Mouse (Mus musculus): Measurements from ENCODE around the gene Eno2.

Gene Eno2

DNA sequence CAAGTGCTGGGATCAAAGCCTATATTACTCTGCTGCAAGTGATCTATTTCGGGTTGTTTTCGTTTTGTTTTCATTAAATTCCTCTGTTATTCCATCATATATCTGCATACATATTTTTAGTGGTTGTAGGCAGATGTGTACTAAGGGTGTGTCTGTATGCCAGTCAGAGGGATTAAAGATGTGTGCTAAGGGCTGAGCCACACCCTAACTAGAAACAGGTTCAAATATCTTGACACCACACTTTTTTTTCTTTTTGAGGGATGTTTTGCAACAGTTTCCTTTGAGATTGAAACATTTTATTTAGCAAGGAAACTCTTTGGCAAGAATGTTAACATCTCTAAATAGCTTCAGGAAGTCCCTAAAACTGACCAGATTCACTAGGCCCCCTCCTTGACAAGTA lies 26.7 kb upstream of the Eno2 start:
- TF ChIP-seq NANOG (IDR thresholded peaks at IDR 0.05; ENCODE audit: borderline replicate concordance, low read length) (no peak), POU5F1 (IDR thresholded peaks at IDR 0.05; ENCODE audit: borderline replicate concordance, low read length) (no peak), CTCF (conservative IDR thresholded peaks at IDR 0.05; ENCODE audit: low read length) (no peak)
- peaks cover 17% of the 10 kb centered on the region for H3K4me1 ChIP-seq (replicated peaks; ENCODE audit: low read depth, low read length)
- H3K9me3 ChIP-seq (ENCODE audit: low read length) = peaks cover 3% of the 10 kb centered on the region; the same call in 1 of the 2 replicates
- peaks cover 11% of the 10 kb centered on the region for H3K36me3 ChIP-seq (ENCODE audit: insufficient read depth, low read length)
- no peaks in the 10 kb centered on the region for H3K27me3 ChIP-seq (ENCODE audit: insufficient read depth, low read length)
- no peak overlapping the region for H3K4me3 ChIP-seq (replicated peaks; ENCODE audit: low read length)

DNA sequence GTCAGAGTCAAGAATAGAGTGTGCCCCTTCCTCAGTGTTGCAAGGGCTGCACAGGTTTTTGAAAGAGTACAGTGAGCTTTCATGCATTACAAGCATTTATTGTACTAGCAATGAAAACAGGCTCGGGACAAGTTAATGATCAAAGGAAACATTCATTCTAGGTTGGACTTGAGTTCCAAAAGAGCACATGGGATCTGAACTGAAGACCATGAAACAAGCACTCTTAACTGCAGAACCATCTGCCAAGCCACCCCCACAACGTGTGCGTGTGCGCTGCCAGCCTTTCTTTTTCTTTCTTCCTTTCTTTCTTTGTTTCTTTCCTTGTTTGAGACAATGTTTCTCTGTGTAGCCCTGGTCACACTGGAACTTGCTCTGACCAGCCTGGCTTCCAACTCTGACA lies 26.3 kb upstream of the Eno2 start:
- peaks cover 3% of the 10 kb centered on the region; the same call in 1 of the 2 replicates for H3K9me3 ChIP-seq (ENCODE audit: low read length)
- H3K4me3 ChIP-seq (replicated peaks; ENCODE audit: low read length) = no peak overlapping the region
- TF ChIP-seq CTCF (conservative IDR thresholded peaks at IDR 0.05; ENCODE audit: low read length) (no peak), NANOG (IDR thresholded peaks at IDR 0.05; ENCODE audit: borderline replicate concordance, low read length) (no peak), POU5F1 (IDR thresholded peaks at IDR 0.05; ENCODE audit: borderline replicate concordance, low read length) (no peak)
- H3K36me3 ChIP-seq (ENCODE audit: insufficient read depth, low read length) = peaks cover 11% of the 10 kb centered on the region
- H3K27me3 ChIP-seq (ENCODE audit: insufficient read depth, low read length) = no peaks in the 10 kb centered on the region
- peaks cover 17% of the 10 kb centered on the region for H3K4me1 ChIP-seq (replicated peaks; ENCODE audit: low read depth, low read length)

DNA sequence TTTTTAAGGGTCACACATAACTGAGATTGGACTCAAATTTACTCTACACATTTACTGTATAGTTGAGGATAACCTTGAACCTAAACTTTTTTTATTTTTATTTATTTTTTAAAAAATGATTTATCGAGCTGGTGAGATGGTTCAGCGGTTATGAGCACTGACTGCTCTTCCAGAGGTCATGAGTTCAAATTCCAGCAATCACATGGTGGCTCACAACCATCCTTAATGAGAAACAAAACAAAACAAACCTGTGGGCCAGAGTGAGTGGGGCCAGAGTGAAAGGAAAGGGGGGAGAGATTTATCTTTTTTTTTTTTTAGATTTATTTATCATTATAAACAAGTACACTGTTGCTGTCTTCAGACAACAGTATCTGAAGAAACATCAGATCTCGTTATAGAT lies 22.4 kb upstream of the Eno2 start:
- Histone ChIP-seq H3K9me3 (ENCODE audit: low read length) (peaks cover 3% of the 10 kb centered on the region; the same call in 1 of the 2 replicates), H3K4me3 (replicated peaks; ENCODE audit: low read length) (no peak overlapping the region), H3K36me3 (ENCODE audit: insufficient read depth, low read length) (peaks cover 11% of the 10 kb centered on the region), H3K4me1 (replicated peaks; ENCODE audit: low read depth, low read length) (peaks cover 47% of the 10 kb centered on the region), H3K27me3 (ENCODE audit: insufficient read depth, low read length) (no peaks in the 10 kb centered on the region)
- TF ChIP-seq NANOG (IDR thresholded peaks at IDR 0.05; ENCODE audit: borderline replicate concordance, low read length) = no peak
- no peak for TF ChIP-seq POU5F1 (IDR thresholded peaks at IDR 0.05; ENCODE audit: borderline replicate concordance, low read length)
- no peak for TF ChIP-seq CTCF (conservative IDR thresholded peaks at IDR 0.05; ENCODE audit: low read length)

DNA sequence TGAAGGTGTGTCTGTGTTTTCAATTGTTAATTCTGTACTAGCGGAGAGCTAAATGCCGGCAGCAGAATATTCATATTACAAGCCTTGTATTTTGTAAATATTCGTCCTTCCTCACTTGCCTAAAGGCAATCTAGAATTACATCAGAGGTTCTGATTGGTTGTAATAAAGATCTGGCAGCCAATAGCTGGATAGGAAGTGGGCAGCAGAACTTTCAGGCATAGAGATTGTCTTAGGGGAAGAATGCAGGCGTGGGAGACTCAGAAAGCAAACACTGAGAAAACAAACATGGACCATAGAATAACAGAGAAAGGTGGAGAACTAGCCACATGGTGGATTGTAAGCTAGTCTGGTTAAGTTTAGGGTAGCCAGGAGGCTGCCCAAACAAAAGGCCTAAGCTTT lies 20.6 kb upstream of the Eno2 start:
- H3K27me3 ChIP-seq (ENCODE audit: insufficient read depth, low read length) = no peaks in the 10 kb centered on the region
- no peak for TF ChIP-seq POU5F1 (IDR thresholded peaks at IDR 0.05; ENCODE audit: borderline replicate concordance, low read length)
- no peak for TF ChIP-seq NANOG (IDR thresholded peaks at IDR 0.05; ENCODE audit: borderline replicate concordance, low read length)
- TF ChIP-seq CTCF (conservative IDR thresholded peaks at IDR 0.05; ENCODE audit: low read length) = no peak
- no peak overlapping the region for H3K4me3 ChIP-seq (replicated peaks; ENCODE audit: low read length)
- no peaks in the 10 kb centered on the region; the same call in 1 of the 2 replicates for H3K9me3 ChIP-seq (ENCODE audit: low read length)
- H3K36me3 ChIP-seq (ENCODE audit: insufficient read depth, low read length) = no peaks in the 10 kb centered on the region; the same call in 1 of the 2 replicates
- peaks cover 37% of the 10 kb centered on the region for H3K4me1 ChIP-seq (replicated peaks; ENCODE audit: low read depth, low read length)

DNA sequence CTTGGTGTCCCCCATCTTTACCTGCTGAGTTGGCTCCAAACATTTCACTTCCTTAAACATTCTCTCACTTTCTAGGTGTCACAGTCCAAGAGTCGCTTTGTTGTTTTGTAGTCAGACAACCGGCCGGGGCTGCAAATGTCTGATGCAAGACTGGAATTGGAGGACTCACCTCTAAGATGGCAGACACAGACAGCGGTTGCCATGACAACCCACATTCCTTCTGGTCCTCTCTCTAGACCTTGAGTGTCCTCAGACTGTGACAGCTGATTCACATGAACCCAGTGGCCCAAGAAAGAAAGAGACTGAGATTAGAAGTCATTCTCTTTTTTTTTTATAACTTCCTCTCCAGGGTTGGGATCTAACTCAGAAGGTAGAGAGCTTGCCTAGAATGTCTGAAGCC lies 20.0 kb upstream of the Eno2 start:
- no peaks in the 10 kb centered on the region for H3K36me3 ChIP-seq (ENCODE audit: insufficient read depth, low read length)
- no peaks in the 10 kb centered on the region for H3K27me3 ChIP-seq (ENCODE audit: insufficient read depth, low read length)
- no peak for TF ChIP-seq CTCF (conservative IDR thresholded peaks at IDR 0.05; ENCODE audit: low read length)
- H3K4me1 ChIP-seq (replicated peaks; ENCODE audit: low read depth, low read length) = peaks cover 34% of the 10 kb centered on the region
- no peaks in the 10 kb centered on the region for H3K9me3 ChIP-seq (ENCODE audit: low read length)
- no peak overlapping the region for H3K4me3 ChIP-seq (replicated peaks; ENCODE audit: low read length)

DNA sequence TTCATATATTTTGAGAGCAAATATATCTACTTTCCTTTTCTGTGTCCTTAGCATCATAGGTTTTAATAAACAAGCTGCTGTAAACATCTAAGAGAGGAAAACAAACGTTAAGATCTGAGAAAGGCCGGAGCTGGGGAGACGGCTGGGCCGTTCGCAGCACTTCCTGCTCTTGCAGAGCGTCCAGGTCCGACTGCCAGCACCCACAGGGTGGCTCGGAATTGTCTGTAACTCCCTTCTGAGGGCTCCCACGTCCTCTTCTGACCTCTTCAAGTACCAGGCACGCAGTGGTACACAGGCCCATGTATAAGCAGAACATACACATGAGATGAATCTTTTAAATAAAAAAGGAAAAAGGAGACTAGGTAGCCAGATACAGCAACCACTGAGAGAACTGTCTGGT lies 18.2 kb upstream of the Eno2 start:
- Histone ChIP-seq H3K36me3 (ENCODE audit: insufficient read depth, low read length) (no peaks in the 10 kb centered on the region), H3K27me3 (ENCODE audit: insufficient read depth, low read length) (no peaks in the 10 kb centered on the region), H3K4me1 (replicated peaks; ENCODE audit: low read depth, low read length) (peaks cover 37% of the 10 kb centered on the region), H3K9me3 (ENCODE audit: low read length) (no peaks in the 10 kb centered on the region), H3K4me3 (replicated peaks; ENCODE audit: low read length) (no peak overlapping the region)
- TF ChIP-seq POU5F1 (IDR thresholded peaks at IDR 0.05; ENCODE audit: borderline replicate concordance, low read length) (no peak), NANOG (IDR thresholded peaks at IDR 0.05; ENCODE audit: borderline replicate concordance, low read length) (no peak), CTCF (conservative IDR thresholded peaks at IDR 0.05; ENCODE audit: low read length) (no peak)

DNA sequence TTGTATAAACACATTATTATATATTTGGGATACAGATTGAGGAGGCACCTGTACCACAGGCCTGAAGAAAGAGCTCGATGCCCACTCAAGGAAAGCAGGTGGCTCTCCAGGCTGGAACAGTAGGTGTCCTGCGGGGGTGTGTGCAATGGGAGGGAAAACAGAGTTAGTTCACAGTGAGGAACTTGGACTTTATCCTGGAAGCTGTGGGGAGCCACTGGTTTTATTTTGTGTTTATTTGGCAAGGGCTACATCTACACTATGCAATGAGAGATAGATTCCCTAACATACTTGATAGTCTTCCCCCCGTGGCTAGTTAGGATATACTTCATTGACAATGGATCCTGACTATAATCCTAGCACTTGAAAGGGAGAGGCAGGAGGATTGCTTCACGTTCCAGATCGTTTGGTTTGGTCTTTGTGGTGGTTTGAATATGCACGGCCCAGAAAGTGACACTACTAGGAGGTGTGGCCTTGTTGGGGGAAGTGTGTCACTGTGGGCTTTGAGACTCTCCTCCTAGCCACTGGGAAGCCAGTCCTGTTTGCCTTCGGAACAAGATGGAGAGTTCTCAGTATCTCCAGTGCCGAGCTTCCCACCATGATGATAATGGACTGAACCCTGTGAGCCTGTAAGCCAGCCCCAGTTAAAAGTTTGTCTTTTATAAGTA lies 17.4 kb upstream of the Eno2 start:
- TF ChIP-seq POU5F1 (IDR thresholded peaks at IDR 0.05; ENCODE audit: borderline replicate concordance, low read length) (no peak), CTCF (conservative IDR thresholded peaks at IDR 0.05; ENCODE audit: low read length) (no peak), NANOG (IDR thresholded peaks at IDR 0.05; ENCODE audit: borderline replicate concordance, low read length) (no peak)
- Histone ChIP-seq H3K4me3 (replicated peaks; ENCODE audit: low read length) (no peak overlapping the region), H3K9me3 (ENCODE audit: low read length) (no peaks in the 10 kb centered on the region), H3K36me3 (ENCODE audit: insufficient read depth, low read length) (no peaks in the 10 kb centered on the region), H3K4me1 (replicated peaks; ENCODE audit: low read depth, low read length) (peaks cover 42% of the 10 kb centered on the region), H3K27me3 (ENCODE audit: insufficient read depth, low read length) (no peaks in the 10 kb centered on the region)

DNA sequence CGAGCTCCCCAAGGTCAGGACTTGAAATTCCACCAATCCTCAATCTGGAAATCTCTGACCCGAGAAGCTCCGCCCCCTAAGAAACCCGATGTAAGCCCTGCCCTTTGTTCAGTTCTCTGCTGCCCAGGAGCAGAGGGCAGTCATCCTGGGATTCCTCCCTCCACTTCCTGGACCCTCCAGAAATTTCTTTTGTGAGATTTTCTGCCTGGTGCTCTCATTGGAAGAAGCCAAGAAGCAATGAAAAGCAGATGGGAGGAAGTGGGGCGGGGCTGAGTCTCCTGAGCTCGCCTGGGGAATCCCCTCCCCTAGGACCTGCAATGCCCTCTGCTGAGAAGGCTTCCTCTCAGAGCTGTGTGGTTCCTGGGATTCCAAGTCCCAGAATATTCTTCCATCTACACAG lies 13.0 kb upstream of the Eno2 start:
- H3K9me3 ChIP-seq (ENCODE audit: low read length) = no peaks in the 10 kb centered on the region
- no peak for TF ChIP-seq POU5F1 (IDR thresholded peaks at IDR 0.05; ENCODE audit: borderline replicate concordance, low read length)
- TF ChIP-seq NANOG (IDR thresholded peaks at IDR 0.05; ENCODE audit: borderline replicate concordance, low read length) = no peak
- no peak for TF ChIP-seq CTCF (conservative IDR thresholded peaks at IDR 0.05; ENCODE audit: low read length)
- peak overlapping the region; percentile 60 for H3K4me3 ChIP-seq (replicated peaks; ENCODE audit: low read length)
- H3K27me3 ChIP-seq (ENCODE audit: insufficient read depth, low read length) = peaks cover 35% of the 10 kb centered on the region
- H3K4me1 ChIP-seq (replicated peaks; ENCODE audit: low read depth, low read length) = peaks cover 45% of the 10 kb centered on the region
- no peaks in the 10 kb centered on the region for H3K36me3 ChIP-seq (ENCODE audit: insufficient read depth, low read length)

DNA sequence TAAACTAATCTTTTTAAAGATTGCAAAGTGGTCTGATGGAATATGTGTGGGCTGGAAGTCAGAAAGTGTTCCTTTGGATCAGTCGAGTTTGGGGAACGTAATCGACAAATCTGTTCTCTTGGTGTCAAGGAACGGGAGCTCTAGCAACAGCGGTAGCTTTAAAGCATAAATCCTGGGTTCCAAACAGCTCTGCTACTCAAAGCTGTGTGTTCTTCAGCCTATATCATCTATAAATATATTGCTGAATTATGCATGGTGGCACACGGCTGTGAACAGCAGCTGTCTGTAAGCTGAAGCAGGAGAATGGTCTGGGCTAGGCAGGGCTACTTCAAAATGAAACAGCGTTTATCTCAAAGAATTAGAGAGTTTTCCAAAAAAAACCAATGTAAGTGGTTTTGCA lies 11.4 kb upstream of the Eno2 start:
- H3K4me3 ChIP-seq (replicated peaks; ENCODE audit: low read length) = no peak overlapping the region
- TF ChIP-seq NANOG (IDR thresholded peaks at IDR 0.05; ENCODE audit: borderline replicate concordance, low read length) (no peak), POU5F1 (IDR thresholded peaks at IDR 0.05; ENCODE audit: borderline replicate concordance, low read length) (no peak), CTCF (conservative IDR thresholded peaks at IDR 0.05; ENCODE audit: low read length) (no peak)
- H3K27me3 ChIP-seq (ENCODE audit: insufficient read depth, low read length) = peaks cover 40% of the 10 kb centered on the region

More for the DNA sequence above, 11.4 kb upstream of the Eno2 start:
- no peaks in the 10 kb centered on the region for H3K9me3 ChIP-seq (ENCODE audit: low read length)
- peaks cover 37% of the 10 kb centered on the region for H3K4me1 ChIP-seq (replicated peaks; ENCODE audit: low read depth, low read length)
- H3K36me3 ChIP-seq (ENCODE audit: insufficient read depth, low read length) = no peaks in the 10 kb centered on the region

Measured in E14TG2a.4 (cell line).